Mouse (Mus musculus): Measurements from ENCODE around the gene Plgrkt. TPM values are rescaled to one million over a fixed set of nuclear protein-coding genes. Genes with fewer than 3 reads are reported as not detected.

Gene Plgrkt
- total and polyA plus RNA-seq, 3 experiments, result 117 to 145 TPM; not detected in 1

DNA sequence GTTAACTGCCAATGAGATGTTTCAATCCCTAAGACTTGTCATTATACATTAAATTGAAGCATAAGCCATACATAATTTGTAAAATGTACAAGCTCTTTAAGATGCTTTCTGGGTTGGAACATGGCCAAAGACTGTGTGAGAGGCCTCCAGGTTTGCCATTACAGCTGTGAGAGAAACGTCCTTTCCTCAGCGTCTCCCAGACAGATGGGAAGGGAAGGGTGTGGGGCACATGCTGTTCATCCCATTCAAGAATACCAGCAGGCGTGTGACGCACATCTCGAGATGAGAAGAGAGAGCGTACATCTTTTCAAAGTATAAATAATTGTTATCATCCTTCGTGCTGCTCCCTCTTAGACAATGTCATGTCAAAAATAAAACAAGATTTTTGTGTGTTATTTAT is 54.5 kb downstream of the Plgrkt start:
- Histone ChIP-seq H3K4me3 (ENCODE audit: control insufficient read depth in 1 of 2, insufficient read depth in 1 of 2, low read depth in 2 of 2, low read length in 2 of 2) (no peak overlapping the region), H3K27me3 (ENCODE audit: control insufficient read depth in 1 of 2, insufficient read depth in 2 of 2, low read length in 2 of 2) (no peaks in the 10 kb centered on the region), H3K9ac (ENCODE audit: control insufficient read depth, low read depth, low read length, poor library complexity, severe bottlenecking) (no peak overlapping the region), H3K9me3 (replicated peaks; ENCODE audit: insufficient read depth, low read length) (no peaks in the 10 kb centered on the region), H3K4me1 (ENCODE audit: control insufficient read depth in 1 of 2, insufficient read depth in 2 of 2, low read length in 2 of 2) (no peaks in the 10 kb centered on the region), H3K79me2 (ENCODE audit: control insufficient read depth, insufficient read depth, low read length, poor library complexity) (no peaks in the 10 kb centered on the region), H3K36me3 (ENCODE audit: control insufficient read depth in 1 of 2, insufficient read depth in 2 of 2, low read length in 2 of 2) (peaks cover 0 to 14% of the 10 kb centered on the region in 2 experiments; a peak in 2 of 4 replicates), H3K27ac (ENCODE audit: control insufficient read depth, low read depth, low read length) (no peak overlapping the region)
- TF ChIP-seq SMC3 (IDR thresholded peaks at IDR 0.05; ENCODE audit: low read depth, low read length) (no peak), GABPA (IDR thresholded peaks at IDR 0.05; ENCODE audit: low read depth, low read length) (no peak), MYB (IDR thresholded peaks at IDR 0.05; ENCODE audit: low read depth, low read length) (no peak), SIN3A (IDR thresholded peaks at IDR 0.05; ENCODE audit: low read length) (no peak), ZMIZ1 (IDR thresholded peaks at IDR 0.05; ENCODE audit: low read depth, low read length) (no peak), JUND (IDR thresholded peaks at IDR 0.05; ENCODE audit: low read depth, low read length) (no peak), ETS1 (IDR thresholded peaks at IDR 0.05; ENCODE audit: low read depth, low read length) (no peak), UBTF (IDR thresholded peaks at IDR 0.05; ENCODE audit: borderline replicate concordance, insufficient read depth, low read depth, low read length) (no peak), RCOR1 (IDR thresholded peaks at IDR 0.05; ENCODE audit: low read depth, low read length) (no peak), MAX (IDR thresholded peaks at IDR 0.05; ENCODE audit: low read length) (no peak), POLR2AphosphoS2 (IDR thresholded peaks at IDR 0.05; ENCODE audit: low read length) (no peak), ZC3H11A (IDR thresholded peaks at IDR 0.05; ENCODE audit: low read depth, low read length) (no peak), TAL1 (IDR thresholded peaks at IDR 0.05; ENCODE audit: low read length) (no peak), TCF12 (IDR thresholded peaks at IDR 0.05; ENCODE audit: low read depth, low read length) (no peak)
- DNase-seq (ENCODE audit: low read depth, low spot score), result no peak

DNA sequence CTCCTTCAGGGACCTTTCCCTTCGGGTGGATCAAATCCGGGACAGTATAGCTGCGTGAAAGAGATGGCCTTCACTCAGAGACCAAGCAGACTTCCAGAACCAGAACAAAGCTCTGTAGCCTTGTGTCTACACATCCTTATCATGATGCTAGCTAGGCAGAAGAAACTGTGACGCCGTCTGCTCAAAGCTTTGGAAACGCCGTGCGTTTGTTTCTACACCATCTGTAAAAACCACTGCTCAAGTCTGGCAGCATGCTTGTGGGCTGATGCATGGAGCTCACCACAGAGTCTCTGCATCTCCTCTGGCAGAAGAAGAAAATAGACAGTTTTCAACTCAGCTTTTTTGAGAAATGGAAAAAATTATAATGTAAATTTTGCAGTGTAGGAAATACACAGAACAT is 55.4 kb downstream of the Plgrkt start:
- no peak overlapping the region for H3K27ac ChIP-seq (ENCODE audit: control insufficient read depth, low read depth, low read length)
- no peaks in the 10 kb centered on the region for H3K27me3 ChIP-seq (ENCODE audit: control insufficient read depth in 1 of 2, insufficient read depth in 2 of 2, low read length in 2 of 2)
- no peaks in the 10 kb centered on the region for H3K9me3 ChIP-seq (replicated peaks; ENCODE audit: insufficient read depth, low read length)
- no peak overlapping the region for H3K4me3 ChIP-seq (ENCODE audit: control insufficient read depth in 1 of 2, insufficient read depth in 1 of 2, low read depth in 2 of 2, low read length in 2 of 2)
- H3K36me3 ChIP-seq (ENCODE audit: control insufficient read depth in 1 of 2, insufficient read depth in 2 of 2, low read length in 2 of 2), result peaks cover 0 to 14% of the 10 kb centered on the region in 2 experiments; a peak in 2 of 4 replicates
- no peaks in the 10 kb centered on the region for H3K79me2 ChIP-seq (ENCODE audit: control insufficient read depth, insufficient read depth, low read length, poor library complexity)
- H3K4me1 ChIP-seq (ENCODE audit: control insufficient read depth in 1 of 2, insufficient read depth in 2 of 2, low read length in 2 of 2), result no peaks in the 10 kb centered on the region
- DNase-seq (ENCODE audit: low read depth, low spot score), result no peak
- H3K9ac ChIP-seq (ENCODE audit: control insufficient read depth, low read depth, low read length, poor library complexity, severe bottlenecking), result no peak overlapping the region
- no peak for TF ChIP-seq CHD2 (IDR thresholded peaks at IDR 0.05; ENCODE audit: low read length)
- no peak for TF ChIP-seq NELFE (IDR thresholded peaks at IDR 0.05; ENCODE audit: low read depth, low read length)
- TF ChIP-seq NRF1 (IDR thresholded peaks at IDR 0.05; ENCODE audit: insufficient read depth, low read depth, low read length, poor library complexity, severe bottlenecking), result no peak
- TF ChIP-seq ZKSCAN1 (IDR thresholded peaks at IDR 0.05; ENCODE audit: low read depth, low read length), result no peak
- TF ChIP-seq RCOR1 (IDR thresholded peaks at IDR 0.05; ENCODE audit: low read depth, low read length), result no peak
- TF ChIP-seq GATA1 (IDR thresholded peaks at IDR 0.05; ENCODE audit: low read depth, low read length), result no peak
- no peak for TF ChIP-seq USF1 (IDR thresholded peaks at IDR 0.05; ENCODE audit: low read depth, low read length)
- no peak for TF ChIP-seq SIN3A (IDR thresholded peaks at IDR 0.05; ENCODE audit: low read length)
- TF ChIP-seq POLR2AphosphoS2 (IDR thresholded peaks at IDR 0.05; ENCODE audit: low read length), result no peak
- TF ChIP-seq TAL1 (IDR thresholded peaks at IDR 0.05; ENCODE audit: low read length), result no peak
- no peak for TF ChIP-seq MAZ (IDR thresholded peaks at IDR 0.05; ENCODE audit: low read depth, low read length)
- no peak for TF ChIP-seq EP300 (IDR thresholded peaks at IDR 0.05; ENCODE audit: low read depth in 1 of 2, low read length in 2 of 2)
- TF ChIP-seq ELF1 (IDR thresholded peaks at IDR 0.05; ENCODE audit: low read depth, low read length), result no peak
